Mouse (Mus musculus) layer of hippocampus, postnatal 36 days (tissue): ENCODE results near the gene Prpf4. TPM values are rescaled to one million over a fixed set of nuclear protein-coding genes. Genes with fewer than 3 reads are reported as not detected.

Experiments
- DNase-seq, 2 experiments: peaks; one replicate each; pipeline ENCODE4 v3.0.0; 2022
- total RNA-seq, 2 experiments: library from RNA; stranded (reverse); gene quantifications; 2 replicates each; pipeline ENCODE4 v1.2.3; 2021

Gene Prpf4
- total RNA-seq, result 10 to 100 TPM; 13.1 to 15.0 TPM

DNA sequence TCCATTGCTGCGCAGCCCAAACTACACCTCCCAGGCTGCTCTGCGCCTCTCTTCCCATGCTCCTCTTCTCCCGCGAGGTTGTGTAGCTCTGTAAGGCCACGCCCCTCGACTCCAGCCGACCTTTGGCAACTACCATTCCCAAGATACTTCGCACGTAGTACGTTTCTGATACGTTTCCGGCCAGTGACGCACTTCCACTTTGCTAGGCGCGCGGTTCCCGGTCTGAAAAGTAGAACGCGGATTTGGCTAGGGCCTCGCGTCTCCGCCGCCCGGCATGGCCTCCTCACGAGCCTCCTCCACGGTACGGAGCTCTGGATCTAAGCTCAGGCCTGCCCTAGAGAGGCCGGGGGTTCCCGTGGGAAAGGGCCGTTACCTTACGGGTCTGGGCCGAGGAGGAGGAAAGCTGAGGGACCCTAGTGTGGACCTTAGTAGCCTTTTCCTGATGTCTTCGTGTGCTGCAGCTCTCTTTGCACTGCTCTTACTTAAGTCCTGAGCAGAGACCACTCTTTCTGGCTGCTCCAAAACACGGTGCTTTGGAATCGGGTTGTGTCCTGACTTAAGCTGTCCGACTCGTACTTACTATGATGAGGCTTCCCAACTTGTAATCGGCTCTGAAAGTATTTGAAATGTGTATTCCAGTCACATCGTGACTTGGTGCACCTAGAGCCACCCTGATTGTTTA is at the start of gene Prpf4, which contains the start of gene Cdc26:
Gene Prpf4 (plus strand): TSS at position 197 of the 682 bp plus-strand sequence.
Gene Cdc26 (minus strand): TSS at position 42 of the 682 bp plus-strand sequence.
- DNase-seq, result peak; percentile 96 to 97

DNA sequence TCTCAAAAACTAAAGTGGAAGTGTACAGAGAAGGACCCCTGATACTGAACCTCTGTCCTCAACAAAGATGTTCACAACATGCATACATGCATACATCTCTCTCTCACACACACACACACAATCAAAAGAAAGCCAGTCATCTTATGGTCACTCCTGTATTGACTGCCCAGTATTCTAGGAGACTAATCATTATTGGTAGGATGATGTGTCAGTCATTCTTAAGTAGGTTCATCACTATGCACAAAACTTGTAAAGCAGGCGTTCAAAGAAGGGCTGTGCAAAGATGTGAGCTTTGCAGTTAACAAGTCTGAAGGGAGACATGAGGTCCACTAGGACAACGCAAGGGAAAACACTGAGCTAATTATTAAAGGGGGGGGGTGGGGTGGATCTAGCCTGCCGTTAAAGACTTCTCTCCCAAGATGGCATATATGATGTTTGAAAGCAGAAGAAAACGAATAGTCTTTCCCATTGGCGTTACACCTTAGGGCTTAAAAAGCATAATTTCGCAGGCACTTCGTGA is 49.3 kb upstream of the Prpf4 start:
- no peak for DNase-seq

DNA sequence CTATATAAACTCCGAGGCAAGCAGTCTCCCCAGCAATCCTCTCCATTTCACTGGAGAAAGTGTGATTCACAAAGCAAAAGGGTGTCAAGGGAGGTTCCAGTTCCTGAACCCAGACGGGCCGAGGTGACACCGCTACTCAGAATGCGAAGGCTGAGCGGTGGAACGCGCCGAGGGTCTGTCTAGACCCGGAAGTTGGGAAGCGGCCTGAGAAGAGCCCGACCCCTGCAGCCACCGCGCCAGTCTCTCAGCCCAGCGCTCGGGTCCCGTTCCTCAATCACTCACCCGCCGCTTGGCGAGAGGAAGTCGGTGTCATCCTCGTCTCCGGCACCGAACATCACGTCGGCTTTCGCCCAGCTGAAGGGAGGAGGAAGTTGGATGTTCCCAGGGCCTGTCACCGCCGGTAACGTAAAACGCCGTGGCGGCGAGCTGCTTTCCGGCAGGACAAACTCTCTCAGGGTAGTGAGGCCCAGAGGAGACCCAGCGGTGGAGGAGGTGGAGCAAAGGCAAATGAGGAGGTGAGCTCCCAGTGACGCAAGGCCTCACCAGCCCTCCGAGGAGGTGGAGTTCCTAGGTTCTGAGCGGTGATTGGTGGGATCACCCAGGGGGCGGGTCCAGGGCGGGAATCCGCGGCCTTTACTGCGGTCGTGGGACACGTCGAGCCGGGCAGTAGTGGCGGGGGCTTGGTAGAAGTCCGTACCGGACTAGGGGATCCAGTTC is 48.4 kb upstream of the Prpf4 start, which contains the start of the genes Fkbp15 and Slc31a1:
Gene Fkbp15 (minus strand): TSS at position 461 of the 717 bp plus-strand sequence.
Gene Slc31a1 (plus strand): TSS at position 640 of the 717 bp plus-strand sequence.
- peak; percentile 98 for DNase-seq

DNA sequence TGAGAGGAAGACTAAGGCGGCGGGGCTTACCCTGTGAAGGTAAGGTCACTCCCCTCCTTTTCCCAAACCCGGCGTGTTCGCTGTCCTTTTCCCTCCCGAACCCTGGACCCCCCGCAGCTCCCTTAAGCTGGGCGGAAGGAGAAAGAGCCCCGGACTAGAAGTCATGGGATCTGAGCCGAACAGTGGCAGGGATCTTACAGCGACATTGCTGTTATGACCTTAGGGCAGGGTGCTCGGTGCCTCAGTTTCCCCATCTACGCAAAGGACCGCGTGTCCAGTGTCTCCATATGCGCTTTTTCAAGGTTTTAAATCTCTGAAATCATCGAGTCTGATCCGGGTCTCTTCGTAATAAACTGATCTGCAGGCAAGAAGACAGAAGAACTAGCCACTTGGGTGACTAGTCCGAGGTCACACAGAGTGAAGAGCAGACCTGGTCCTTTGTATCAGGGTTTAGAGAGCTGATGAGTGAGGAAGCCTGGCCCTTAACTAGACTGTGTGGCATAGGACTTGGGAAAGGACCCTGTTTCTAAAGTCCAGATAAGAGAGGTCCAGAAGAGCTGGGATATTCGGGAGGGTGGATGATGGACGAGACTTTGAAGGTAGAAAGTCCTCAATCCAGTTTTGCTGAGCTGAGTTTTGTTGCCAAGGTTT is 47.7 kb upstream of the Prpf4 start:
- no peak for DNase-seq

DNA sequence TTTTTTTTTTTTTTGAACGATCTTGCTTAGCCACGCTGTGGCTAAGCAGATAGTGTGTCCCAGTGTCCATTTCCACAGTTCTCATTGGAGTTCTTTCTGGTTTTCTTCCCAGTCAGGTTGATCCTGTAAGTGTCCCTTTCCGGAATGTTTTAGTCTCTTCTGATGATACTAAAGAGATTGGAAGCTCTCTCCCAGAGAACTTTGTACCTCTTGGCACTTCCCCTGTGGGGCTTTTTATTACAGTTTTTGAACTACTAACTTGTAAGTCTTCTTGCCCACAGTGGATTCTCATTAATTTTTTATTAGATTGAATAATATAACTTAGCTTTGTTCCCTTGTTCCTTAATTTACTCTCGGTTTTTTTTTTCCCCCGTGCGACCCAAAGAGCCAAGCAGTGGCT is 47.0 kb upstream of the Prpf4 start:
- no peak for DNase-seq

DNA sequence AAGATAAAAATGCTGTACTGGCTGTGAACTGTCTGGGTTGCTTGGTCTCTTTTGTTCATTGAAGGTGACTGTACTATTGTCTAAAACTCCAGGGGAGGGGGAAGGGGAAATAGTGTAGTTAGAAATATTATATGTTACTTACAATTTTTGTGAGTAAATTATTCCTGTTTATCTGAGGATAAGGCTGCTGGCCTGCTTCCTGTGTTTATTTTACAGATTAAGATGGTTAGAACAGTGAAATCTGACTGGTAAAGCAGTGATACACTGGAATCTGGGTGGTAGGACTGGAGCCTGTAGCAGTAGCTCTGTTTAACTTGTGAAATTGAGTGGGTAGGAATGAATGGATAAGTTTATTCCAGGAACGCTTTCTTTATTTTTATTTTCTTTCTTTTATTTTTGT is 46.6 kb upstream of the Prpf4 start:
- DNase-seq, result no peak

DNA sequence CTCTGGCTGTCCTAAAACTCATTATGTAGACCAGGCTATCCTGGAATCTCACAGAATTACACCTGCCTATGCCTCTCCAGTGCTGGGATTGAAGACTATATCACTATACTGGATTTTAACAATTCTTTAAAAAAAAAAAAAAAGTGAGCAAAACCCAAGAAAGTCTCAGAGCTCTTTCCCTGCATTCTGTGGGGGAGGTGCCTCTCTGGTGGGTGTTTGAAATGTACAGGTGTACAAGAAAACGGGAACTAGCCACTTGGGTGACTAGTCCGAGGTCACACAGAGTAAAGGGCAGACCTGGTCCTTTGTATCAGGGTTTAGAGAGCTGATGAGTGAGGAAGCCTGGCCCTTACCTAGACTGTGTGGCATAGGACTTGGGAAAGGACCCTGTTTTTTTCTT is 46.2 kb upstream of the Prpf4 start:
- no peak for DNase-seq

DNA sequence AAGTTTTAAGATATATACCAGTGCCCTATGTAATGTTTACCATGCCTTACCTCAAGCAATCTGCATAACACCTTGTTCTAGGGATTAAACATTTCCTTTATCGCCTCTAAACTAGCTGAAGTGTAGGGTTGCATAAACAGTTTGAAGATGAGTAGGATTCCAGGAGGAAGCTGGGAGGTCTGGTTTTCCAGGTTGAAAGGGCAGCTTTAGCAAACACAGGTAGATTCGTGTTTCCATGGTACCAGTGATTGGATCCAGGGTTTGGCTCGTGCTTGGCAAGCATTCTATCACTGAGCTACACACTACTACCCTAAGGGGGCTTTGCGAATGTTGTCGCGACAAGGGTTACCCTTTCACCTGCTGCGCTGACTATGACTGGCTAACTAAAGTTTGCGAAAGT is 44.3 kb upstream of the Prpf4 start:
- no peak for DNase-seq

DNA sequence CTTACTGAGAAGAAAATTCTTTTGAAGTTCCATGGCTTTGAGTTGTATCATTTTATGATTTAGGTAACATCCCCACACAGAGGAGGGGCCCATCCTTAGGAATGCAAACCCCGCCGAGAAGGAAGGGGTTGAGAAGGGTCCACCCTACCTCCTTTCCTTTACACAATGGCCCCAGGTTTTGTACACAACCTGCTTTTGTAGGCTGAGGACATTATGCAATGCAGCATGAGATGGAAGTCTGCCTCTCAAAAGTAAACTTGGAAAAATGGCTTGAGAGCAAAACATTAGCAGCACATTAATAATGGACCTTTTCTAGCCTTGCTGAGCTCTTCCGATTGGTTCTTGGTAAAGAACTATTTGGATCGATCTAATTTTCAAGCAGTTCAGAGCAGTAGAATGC is 42.3 kb upstream of the Prpf4 start:
- no peak for DNase-seq

DNA sequence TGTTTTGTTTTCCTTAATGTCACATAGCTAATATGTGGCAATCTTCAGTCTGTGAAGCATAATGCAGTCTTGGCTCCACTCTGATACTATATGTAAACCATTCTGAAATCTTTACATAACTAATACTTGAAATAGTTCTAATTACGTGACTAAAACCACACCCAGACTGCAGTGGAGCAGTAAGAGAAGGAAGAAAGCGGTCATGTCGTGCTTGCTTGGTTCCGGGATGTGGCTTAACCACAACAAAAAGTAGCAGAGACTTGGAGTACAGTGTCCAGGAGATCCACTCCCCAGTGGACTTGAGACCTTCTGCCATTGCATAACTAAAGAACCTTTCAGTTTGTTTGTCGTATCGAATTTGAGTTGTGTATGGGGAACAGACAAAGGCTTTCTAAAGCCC is 41.0 kb upstream of the Prpf4 start:
- no peak for DNase-seq

DNA sequence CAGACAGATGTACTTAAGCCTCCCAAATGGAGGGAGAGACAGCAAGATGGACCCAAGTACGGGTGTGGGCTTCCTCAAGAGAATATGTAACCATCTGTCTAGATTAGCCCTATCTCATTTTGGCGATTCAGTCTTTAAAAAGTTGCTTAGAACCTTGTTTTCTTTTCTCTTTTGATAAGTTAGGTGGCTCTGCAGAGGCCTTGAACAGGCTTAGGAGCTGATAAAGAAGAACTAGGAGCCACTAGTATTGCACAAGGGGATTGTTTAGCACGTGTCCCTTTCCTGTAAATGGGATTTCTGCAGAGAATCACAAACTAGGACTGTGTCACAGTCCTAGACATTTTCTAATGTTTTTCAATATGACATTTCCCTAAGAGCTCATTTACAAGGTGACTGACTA is 39.5 kb upstream of the Prpf4 start:
- no peak for DNase-seq

DNA sequence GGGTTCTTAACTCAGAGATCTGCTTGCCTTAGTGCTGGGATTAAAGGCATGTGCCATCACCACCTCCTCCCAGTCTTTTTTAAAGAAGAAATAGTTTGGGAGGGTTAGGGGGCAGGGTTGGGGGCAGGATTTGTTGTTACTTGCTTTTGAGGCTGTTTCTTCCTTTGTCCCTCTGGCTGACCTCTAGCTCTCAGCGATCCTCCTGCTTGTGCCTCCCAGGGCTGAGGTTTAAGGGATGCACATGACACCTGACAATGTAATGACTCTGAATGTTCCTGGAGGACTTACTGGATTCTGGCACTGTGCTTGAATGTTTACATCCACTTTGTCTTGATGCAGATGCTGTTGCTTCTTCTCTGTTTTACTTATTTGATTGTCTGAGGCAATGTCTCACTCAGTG is 36.2 kb upstream of the Prpf4 start:
- no peak for DNase-seq

DNA sequence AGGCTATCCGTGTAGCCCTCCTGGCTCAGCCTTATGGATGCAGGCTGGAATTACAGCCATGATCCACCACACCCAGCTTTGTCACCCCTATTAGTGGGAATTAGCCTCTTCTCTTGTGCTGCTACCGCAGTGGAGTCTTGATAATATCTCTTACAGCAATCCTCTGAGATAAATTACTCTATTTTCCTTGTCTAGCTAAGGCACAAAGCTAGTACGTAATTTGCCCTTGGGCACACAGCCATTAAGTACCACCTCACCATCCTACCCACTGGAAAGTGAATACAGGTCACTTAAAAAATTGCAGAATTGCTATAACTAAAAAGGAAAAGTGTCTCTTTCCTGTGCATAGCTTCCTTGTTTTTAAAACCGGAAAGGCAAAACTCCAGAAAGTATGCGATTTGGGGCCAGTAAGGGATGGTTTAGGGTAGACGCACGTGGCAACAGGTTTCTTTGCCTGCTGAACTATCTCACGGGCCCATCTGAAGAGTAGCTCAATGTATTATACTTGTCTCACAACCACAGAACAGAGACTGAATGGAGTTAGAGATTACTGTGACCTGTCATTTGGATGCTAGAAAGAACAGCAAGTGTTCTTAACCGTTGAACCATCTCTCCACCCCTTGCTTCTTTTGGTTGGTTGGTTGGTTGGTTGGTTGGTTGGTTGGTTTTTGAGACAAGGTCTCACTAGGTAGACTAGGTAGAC is 35.6 kb upstream of the Prpf4 start:
- no peak for DNase-seq

DNA sequence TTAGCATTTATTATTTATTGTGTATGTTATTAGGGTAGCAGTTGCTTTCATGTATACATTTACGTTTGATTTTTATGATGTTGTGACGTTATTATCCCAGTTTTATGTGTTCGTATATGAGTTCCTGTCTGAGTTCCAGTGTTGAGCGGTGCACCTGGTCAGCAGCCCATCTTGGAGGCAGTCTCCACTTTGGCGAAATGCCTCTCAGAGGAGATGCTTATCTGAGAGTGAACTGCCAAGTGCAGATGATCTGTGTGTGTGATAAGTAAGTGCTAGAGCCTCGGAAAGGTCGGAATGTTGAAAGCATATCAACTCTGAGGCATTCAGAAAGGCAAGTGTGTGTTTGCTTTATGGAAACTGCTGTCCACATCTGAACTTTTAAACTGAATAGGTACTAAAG is 34.9 kb upstream of the Prpf4 start:
- no peak for DNase-seq

DNA sequence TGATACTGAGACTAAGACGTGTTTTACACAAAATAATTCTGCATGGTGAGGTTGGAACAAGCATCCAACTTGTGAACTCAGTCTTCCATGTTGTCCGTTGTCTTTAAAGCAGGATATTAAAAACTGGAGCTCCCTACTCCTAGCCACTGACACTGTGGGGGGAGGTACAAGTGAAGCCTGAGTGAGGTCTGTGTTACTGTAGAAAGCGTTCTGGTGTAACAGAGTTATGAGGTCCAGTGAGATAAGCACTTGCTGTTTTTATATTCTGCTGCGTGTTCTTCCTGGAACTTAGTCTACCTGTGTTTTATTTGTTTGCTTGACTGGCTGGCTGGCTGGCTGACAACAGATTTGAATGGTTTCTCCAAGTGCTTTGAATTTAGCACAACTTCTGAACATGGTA is 34.3 kb upstream of the Prpf4 start:
- no peak for DNase-seq

DNA sequence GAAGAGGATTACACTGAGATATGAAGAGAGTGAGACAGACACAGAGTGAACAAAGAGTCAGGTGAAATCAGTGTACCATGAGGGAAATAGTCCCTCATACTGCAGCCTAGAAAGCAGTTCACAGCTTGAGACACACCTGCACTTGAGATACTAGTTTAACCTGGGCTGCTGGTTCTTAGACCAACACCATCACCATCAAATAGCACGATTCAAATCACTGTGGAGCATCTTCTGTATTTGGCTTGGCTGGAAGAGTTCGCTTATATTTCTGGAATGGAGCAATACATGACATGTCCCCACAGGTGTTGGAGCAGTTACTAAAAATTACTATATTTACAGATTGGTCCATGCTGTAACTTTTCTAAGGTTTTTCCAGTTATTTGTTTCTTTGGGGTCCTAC is 32.5 kb upstream of the Prpf4 start:
- DNase-seq, result no peak

DNA sequence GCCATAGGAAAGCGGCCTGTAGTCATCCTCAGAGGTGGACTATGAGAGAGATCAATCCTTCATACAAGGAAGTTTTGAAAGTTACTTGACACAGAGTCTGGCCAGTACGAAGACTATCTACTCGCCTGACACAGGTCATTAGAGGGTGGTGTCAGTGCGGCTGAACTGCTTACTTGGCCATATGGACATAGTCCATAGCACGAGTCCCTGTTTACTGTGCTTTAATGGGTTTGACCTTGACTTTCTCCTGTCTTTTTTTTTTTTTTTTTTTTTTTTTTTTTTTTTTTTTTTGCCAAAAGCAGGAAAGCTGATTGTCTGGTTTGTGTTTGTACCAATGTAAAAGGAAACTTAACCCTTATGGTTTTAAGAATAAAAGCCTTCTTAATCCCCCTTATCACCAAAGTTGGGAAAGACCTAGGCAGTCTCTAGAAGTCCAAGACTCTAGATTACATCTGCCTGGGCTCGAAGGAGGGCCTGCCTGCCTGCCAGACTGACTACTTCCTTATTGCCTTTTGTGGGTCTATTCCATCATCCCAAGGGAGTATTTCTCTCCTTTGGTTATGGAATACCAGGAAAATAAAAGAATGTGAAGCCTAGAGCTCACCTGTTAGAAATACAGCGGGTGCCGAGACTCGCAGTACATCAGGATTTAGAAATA is 28.7 kb upstream of the Prpf4 start:
- DNase-seq, result no peak

DNA sequence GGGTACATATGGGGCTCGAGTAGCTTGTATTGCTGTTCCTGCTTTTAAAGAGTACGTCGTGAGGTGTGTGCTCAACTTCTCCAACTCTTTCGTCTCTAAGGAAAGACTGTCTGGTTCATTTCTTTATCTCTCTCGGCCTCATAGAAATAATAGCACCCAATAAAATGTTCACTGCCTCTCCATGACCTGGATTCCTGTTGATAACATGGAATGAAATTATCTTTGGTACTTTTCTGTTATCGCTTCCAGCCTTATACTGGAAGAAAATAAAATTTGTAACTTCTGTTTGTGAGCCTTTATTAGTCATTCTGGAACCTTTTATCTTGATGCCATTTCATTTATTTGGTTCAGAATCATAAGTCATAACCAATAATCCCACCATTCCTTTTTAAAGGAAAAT is 25.4 kb upstream of the Prpf4 start:
- no peak for DNase-seq

DNA sequence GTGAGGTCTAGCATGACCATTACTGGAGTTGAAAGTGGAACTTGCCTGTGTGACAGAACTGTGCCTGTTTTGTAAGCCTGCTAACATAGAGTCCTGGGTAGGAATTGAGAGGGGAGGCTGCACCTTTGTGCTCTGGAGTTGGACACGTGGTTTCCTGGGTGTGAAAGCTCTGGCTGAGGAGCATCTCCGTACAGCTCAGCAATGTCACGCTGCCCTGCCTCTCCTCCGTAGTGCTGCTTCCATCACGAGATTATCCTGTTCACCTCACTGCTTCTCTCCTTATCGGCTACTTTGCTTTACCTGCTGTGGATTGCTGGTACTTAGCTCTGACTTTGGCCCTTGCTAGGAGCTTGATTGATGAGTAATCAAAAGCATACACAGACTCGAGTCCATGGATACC is 24.8 kb upstream of the Prpf4 start:
- no peak for DNase-seq

DNA sequence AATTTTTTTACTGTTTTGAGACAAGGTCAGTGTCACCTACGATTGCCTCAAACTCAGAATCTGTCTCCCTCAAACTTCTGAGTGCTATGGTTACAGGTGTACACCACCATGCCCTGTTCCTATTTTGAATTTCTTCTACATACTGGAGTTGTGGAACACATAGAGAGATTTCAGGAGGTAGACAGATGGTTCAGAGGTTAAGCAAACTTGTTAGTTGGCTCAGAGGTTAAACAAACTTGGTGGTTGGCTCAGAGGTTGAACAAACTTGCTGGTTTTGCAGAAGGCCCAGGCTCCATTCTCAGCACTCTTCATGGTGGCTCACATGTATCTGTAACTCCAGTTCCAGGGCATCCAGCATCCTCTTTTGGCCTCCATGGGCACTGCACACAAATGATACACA is 24.4 kb upstream of the Prpf4 start:
- no peak for DNase-seq

DNA sequence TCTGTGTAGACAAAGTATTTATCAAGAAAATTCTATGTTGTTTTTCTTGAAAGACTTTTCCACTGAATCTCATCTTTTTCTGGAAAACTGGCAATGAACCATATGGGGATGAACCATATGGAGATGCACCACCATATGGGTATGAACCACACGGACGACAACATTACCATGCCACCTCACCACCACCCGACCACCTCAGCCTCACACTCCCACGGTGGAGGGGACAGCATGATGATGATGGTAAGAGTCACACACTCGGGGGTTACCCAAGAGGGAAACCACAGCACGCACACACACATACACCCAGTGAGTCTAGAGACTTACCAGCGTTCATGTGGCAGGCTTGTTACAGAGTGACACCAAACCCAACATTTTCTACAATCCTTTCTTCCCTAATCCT is 23.2 kb upstream of the Prpf4 start:
- DNase-seq, result peak in 1 of 2 experiments; percentile 14
